In the genomic region with DNA sequence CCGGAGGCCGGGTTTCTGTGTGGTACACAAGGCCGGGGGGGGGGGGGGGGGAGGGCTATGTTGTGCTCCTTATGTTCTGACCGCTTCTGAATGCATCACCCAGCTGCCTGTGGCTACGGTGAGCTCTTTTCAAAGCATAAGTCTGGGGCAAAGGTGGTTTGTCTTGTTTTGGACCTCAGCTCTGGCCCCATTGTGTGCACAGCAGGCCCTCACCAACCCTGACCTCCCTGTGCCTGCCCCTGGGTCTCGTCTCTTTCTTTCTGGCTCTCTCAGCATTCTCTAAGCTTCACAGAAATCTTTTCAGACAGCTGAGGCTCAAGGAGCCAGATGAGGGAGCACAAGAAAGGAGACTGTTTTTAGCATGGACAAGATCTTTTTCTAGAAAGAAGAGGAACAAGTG, we compare ENCODE assay signal across 19 mouse cellular contexts. TPM values are rescaled to one million over a fixed set of nuclear protein-coding genes. Genes with fewer than 3 reads are reported as not detected.
DNase-seq lines count a peak whose midpoint lies in the region; ATAC-seq and TF ChIP-seq lines count a peak whose summit lies in the region.
"Had no signal": no experiment of that assay in that cellular context is flagged by ENCODE, and none has a peak within 500 bp of the region (broad histone marks: within the 10 kb centered on the region; RNA-seq: fewer than 3 reads in every experiment).

No protein-coding gene starts in this region.

- H3K27ac ChIP-seq in forebrain, embryonic 12.5 days = peak overlapping the region; percentile 51; the same call in 1 of the 2 replicates
- H3K27ac ChIP-seq in forebrain, embryonic 15.5 days (replicated peaks) = no peak overlapping the region
- peak overlapping the region; percentile 50 for H3K27ac ChIP-seq in midbrain, embryonic 12.5 days (replicated peaks)
- no peak overlapping the region for H3K27ac ChIP-seq in midbrain, postnatal 0 days (ENCODE audit: low read depth, low read length)
- peak overlapping the region; percentile 36 for H3K27ac ChIP-seq in liver, embryonic 16.5 days (ENCODE audit: low read length)
- H3K27ac ChIP-seq: heart, embryonic 10.5 days; hindbrain, embryonic 14.5 days; kidney, postnatal 0 days; limb, embryonic 13.5 days; stomach, embryonic 15.5 days had no signal

- no peaks in the 10 kb centered on the region for H3K27me3 ChIP-seq in forebrain, embryonic 12.5 days
- H3K27me3 ChIP-seq in forebrain, embryonic 15.5 days = no peaks in the 10 kb centered on the region
- H3K27me3 ChIP-seq in midbrain, embryonic 12.5 days = no peaks in the 10 kb centered on the region
- H3K27me3 ChIP-seq in midbrain, postnatal 0 days (ENCODE audit: insufficient read depth, low read length) = no peaks in the 10 kb centered on the region
- H3K27me3 ChIP-seq in liver, embryonic 16.5 days (ENCODE audit: control insufficient read depth, insufficient read depth, low read depth, low read length) = no peaks in the 10 kb centered on the region
- H3K27me3 ChIP-seq: limb, embryonic 13.5 days; stomach, embryonic 15.5 days had no signal

- no peaks in the 10 kb centered on the region for H3K9me3 ChIP-seq in forebrain, embryonic 12.5 days
- no peaks in the 10 kb centered on the region for H3K9me3 ChIP-seq in forebrain, embryonic 15.5 days
- no peaks in the 10 kb centered on the region for H3K9me3 ChIP-seq in midbrain, embryonic 12.5 days
- H3K9me3 ChIP-seq in midbrain, postnatal 0 days (ENCODE audit: low read length) = no peaks in the 10 kb centered on the region
- H3K9me3 ChIP-seq in liver, embryonic 16.5 days (replicated peaks; ENCODE audit: control insufficient read depth, low read length) = no peaks in the 10 kb centered on the region
- H3K9me3 ChIP-seq: heart, embryonic 10.5 days; limb, embryonic 13.5 days; stomach, embryonic 15.5 days had no signal

- 51% methylated on average over 6 of the region's 6 CpGs for WGBS in forebrain, embryonic 12.5 days
- 42% methylated on average over 5 of the region's 6 CpGs for WGBS in forebrain, embryonic 15.5 days
- 39% methylated on average over 5 of the region's 6 CpGs for WGBS in midbrain, embryonic 12.5 days
- 29% methylated on average over 6 of the region's 6 CpGs for WGBS in midbrain, postnatal 0 days
- 74% methylated on average over 5 of the region's 6 CpGs for WGBS in liver, embryonic 16.5 days (ENCODE audit: insufficient replicate concordance)

- peaks cover 16% of the 10 kb centered on the region for H3K4me1 ChIP-seq in forebrain, embryonic 12.5 days
- no peaks in the 10 kb centered on the region for H3K4me1 ChIP-seq in forebrain, embryonic 15.5 days
- peaks cover 16% of the 10 kb centered on the region for H3K4me1 ChIP-seq in midbrain, embryonic 12.5 days
- no peaks in the 10 kb centered on the region for H3K4me1 ChIP-seq in midbrain, postnatal 0 days (ENCODE audit: insufficient read depth, low read length)
- peaks cover 17% of the 10 kb centered on the region for H3K4me1 ChIP-seq in liver, embryonic 16.5 days (ENCODE audit: control insufficient read depth, low read depth, low read length)
- H3K4me1 ChIP-seq: heart, embryonic 10.5 days; limb, embryonic 13.5 days; stomach, embryonic 15.5 days had no signal

- TF ChIP-seq CTCF in midbrain, postnatal 0 days (IDR thresholded peaks at IDR 0.05) = no peak

- DNase-seq in midbrain, postnatal 0 days (ENCODE audit: low spot score) = no peak
- no peak for DNase-seq in lung, postnatal 10 days
- no peak for DNase-seq in kidney, adult 11 months
- DNase-seq: cerebellum, adult 8-10 months; gastrocnemius, postnatal 25 days; heart, postnatal 10 days; lung, postnatal 14 days; thymus, adult 2 months had no signal

- H3K9ac ChIP-seq in forebrain, embryonic 12.5 days = no peak overlapping the region
- no peak overlapping the region for H3K9ac ChIP-seq in forebrain, embryonic 15.5 days (replicated peaks)
- 0 out of 2 replicates have a peak overlapping the region, but pooled peaks have one; percentile 28 for H3K9ac ChIP-seq in midbrain, embryonic 12.5 days (replicated peaks)
- no peak overlapping the region for H3K9ac ChIP-seq in midbrain, postnatal 0 days (replicated peaks; ENCODE audit: low read length, poor library complexity, severe bottlenecking)
- H3K9ac ChIP-seq in liver, embryonic 16.5 days (ENCODE audit: low read depth, low read length) = no peak overlapping the region
- H3K9ac ChIP-seq: hindbrain, embryonic 14.5 days; limb, embryonic 13.5 days; stomach, embryonic 15.5 days had no signal

- ATAC-seq in forebrain, embryonic 12.5 days (ENCODE audit: low FRiP score) = no peak
- ATAC-seq in forebrain, embryonic 15.5 days (replicated peaks) = no peak
- no peak for ATAC-seq in midbrain, embryonic 12.5 days (ENCODE audit: low FRiP score, low read depth)
- no peak for ATAC-seq in midbrain, postnatal 0 days (ENCODE audit: low FRiP score)
- ATAC-seq in liver, embryonic 16.5 days (ENCODE audit: low read depth) = peak; percentile 65
- ATAC-seq: intestine, postnatal 0 days had no signal

- H3K36me3 ChIP-seq in forebrain, embryonic 12.5 days (replicated peaks) = peaks cover 43% of the 10 kb centered on the region
- peaks cover 23% of the 10 kb centered on the region; the same call in 1 of the 2 replicates for H3K36me3 ChIP-seq in forebrain, embryonic 15.5 days
- peaks cover 25% of the 10 kb centered on the region; the same call in 1 of the 2 replicates for H3K36me3 ChIP-seq in midbrain, embryonic 12.5 days
- peaks cover 27% of the 10 kb centered on the region for H3K36me3 ChIP-seq in midbrain, postnatal 0 days (ENCODE audit: insufficient read depth, low read length)
- no peaks in the 10 kb centered on the region; the same call in 1 of the 2 replicates for H3K36me3 ChIP-seq in liver, embryonic 16.5 days (ENCODE audit: control insufficient read depth, insufficient read depth)

- no peak overlapping the region for H3K4me2 ChIP-seq in forebrain, embryonic 12.5 days
- no peak overlapping the region for H3K4me2 ChIP-seq in forebrain, embryonic 15.5 days (replicated peaks)
- H3K4me2 ChIP-seq in midbrain, embryonic 12.5 days (replicated peaks) = no peak overlapping the region
- H3K4me2 ChIP-seq in midbrain, postnatal 0 days (ENCODE audit: low read depth, low read length, poor library complexity, severe bottlenecking) = no peak overlapping the region
- no peak overlapping the region for H3K4me2 ChIP-seq in liver, embryonic 16.5 days (ENCODE audit: low read depth, low read length)
- H3K4me2 ChIP-seq: hindbrain, embryonic 14.5 days; limb, embryonic 13.5 days; stomach, embryonic 15.5 days had no signal

- H3K4me3 ChIP-seq in forebrain, embryonic 12.5 days (replicated peaks) = no peak overlapping the region
- no peak overlapping the region for H3K4me3 ChIP-seq in forebrain, embryonic 15.5 days
- H3K4me3 ChIP-seq in midbrain, embryonic 12.5 days = no peak overlapping the region
- no peak overlapping the region for H3K4me3 ChIP-seq in midbrain, postnatal 0 days (ENCODE audit: low read depth, low read length)
- H3K4me3 ChIP-seq in liver, embryonic 16.5 days (ENCODE audit: low read depth, low read length) = no peak overlapping the region
- H3K4me3 ChIP-seq: heart, embryonic 10.5 days; limb, embryonic 13.5 days; stomach, embryonic 15.5 days had no signal

RNA-seq across cellular contexts. Expression of gene Zfp839, which starts 15.5 kb away (rescaled TPM):
- polyA plus RNA-seq in forebrain, embryonic 12.5 days (2016; fragmentation: Nextera tagmentation; extraction: Ambion mirVana) = 4.8 and 5.0 TPM in 2 replicates
- 3.6 and 4.0 TPM in 2 replicates for polyA plus RNA-seq in forebrain, embryonic 15.5 days (2015; fragmentation: Nextera tagmentation; extraction: Ambion mirVana)
- 3.9 and 5.1 TPM in 2 replicates for polyA plus RNA-seq in midbrain, embryonic 12.5 days (2016; fragmentation: Nextera tagmentation; extraction: Ambion mirVana)
- total RNA-seq in midbrain, postnatal 0 days (2014; rRNA removed) = 4.5 and 5.4 TPM in 2 replicates
- polyA plus RNA-seq in midbrain, postnatal 0 days (2015; fragmentation: Nextera tagmentation; extraction: Ambion mirVana) = 1.7 and 1.9 TPM in 2 replicates
- 1.4 and 1.5 TPM in 2 replicates for polyA plus RNA-seq in liver, embryonic 16.5 days (2015; fragmentation: Nextera tagmentation; extraction: Ambion mirVana)

RNA-seq across cellular contexts. Expression of gene Cinp, which starts 23.4 kb away (rescaled TPM):
- 67.3 and 77.2 TPM in 2 replicates for polyA plus RNA-seq in forebrain, embryonic 12.5 days (2016; fragmentation: Nextera tagmentation; extraction: Ambion mirVana)
- polyA plus RNA-seq in forebrain, embryonic 15.5 days (2015; fragmentation: Nextera tagmentation; extraction: Ambion mirVana) = 81.8 and 82.8 TPM in 2 replicates
- polyA plus RNA-seq in midbrain, embryonic 12.5 days (2016; fragmentation: Nextera tagmentation; extraction: Ambion mirVana) = 58.5 and 72.6 TPM in 2 replicates
- total RNA-seq in midbrain, postnatal 0 days (2014; rRNA removed) = 105 and 153 TPM in 2 replicates
- polyA plus RNA-seq in midbrain, postnatal 0 days (2015; fragmentation: Nextera tagmentation; extraction: Ambion mirVana) = 91.3 and 99.0 TPM in 2 replicates
- 49.1 and 49.3 TPM in 2 replicates for polyA plus RNA-seq in liver, embryonic 16.5 days (2015; fragmentation: Nextera tagmentation; extraction: Ambion mirVana)

RNA-seq across cellular contexts. Expression of gene Tecpr2, which starts 23.5 kb away (rescaled TPM):
- polyA plus RNA-seq in forebrain, embryonic 12.5 days (2016; fragmentation: Nextera tagmentation; extraction: Ambion mirVana) = 8.3 and 8.8 TPM in 2 replicates
- 7.2 and 7.5 TPM in 2 replicates for polyA plus RNA-seq in forebrain, embryonic 15.5 days (2015; fragmentation: Nextera tagmentation; extraction: Ambion mirVana)
- 7.5 and 8.4 TPM in 2 replicates for polyA plus RNA-seq in midbrain, embryonic 12.5 days (2016; fragmentation: Nextera tagmentation; extraction: Ambion mirVana)
- 22.9 and 23.6 TPM in 2 replicates for total RNA-seq in midbrain, postnatal 0 days (2014; rRNA removed)
- 4.8 and 4.9 TPM in 2 replicates for polyA plus RNA-seq in midbrain, postnatal 0 days (2015; fragmentation: Nextera tagmentation; extraction: Ambion mirVana)
- polyA plus RNA-seq in liver, embryonic 16.5 days (2015; fragmentation: Nextera tagmentation; extraction: Ambion mirVana) = 1.7 and 2.1 TPM in 2 replicates

RNA-seq across cellular contexts. Expression of gene Mok, which starts 24.8 kb away (rescaled TPM):
- 11.4 and 11.6 TPM in 2 replicates for polyA plus RNA-seq in forebrain, embryonic 12.5 days (2016; fragmentation: Nextera tagmentation; extraction: Ambion mirVana)
- 11.8 and 13.8 TPM in 2 replicates for polyA plus RNA-seq in forebrain, embryonic 15.5 days (2015; fragmentation: Nextera tagmentation; extraction: Ambion mirVana)
- 11.1 and 13.2 TPM in 2 replicates for polyA plus RNA-seq in midbrain, embryonic 12.5 days (2016; fragmentation: Nextera tagmentation; extraction: Ambion mirVana)
- 10.7 and 23.7 TPM in 2 replicates for total RNA-seq in midbrain, postnatal 0 days (2014; rRNA removed)
- 17.0 and 18.9 TPM in 2 replicates for polyA plus RNA-seq in midbrain, postnatal 0 days (2015; fragmentation: Nextera tagmentation; extraction: Ambion mirVana)
- 0.27 and 0.34 TPM in 2 replicates for polyA plus RNA-seq in liver, embryonic 16.5 days (2015; fragmentation: Nextera tagmentation; extraction: Ambion mirVana)
- total RNA-seq: common myeloid progenitor, adult 5-6 weeks; gastrocnemius, postnatal 25 days had no signal

Comparison
In these comparisons a context has a peak if more than half of its experiments do, and no peak if none do; other contexts are left out.
1. H3K27ac ChIP-seq: peak in forebrain, embryonic 12.5 days (single experiment), midbrain, embryonic 12.5 days (single experiment) and liver, embryonic 16.5 days (single experiment); none in forebrain, embryonic 15.5 days (single experiment) and midbrain, postnatal 0 days (single experiment).